Mouse (Mus musculus) cerebellum, adult (tissue): ENCODE measurements around the gene Eppin.
"Not testable (repeated sequence)": the region's sequence is repeated elsewhere in the genome, so short reads cannot be mapped to it uniquely, and the experiment has no call there.

Source experiments
- ATAC-seq: cut with Nextera tagmentation; 2 replicates; pipeline ENCODE4 v1.9.2; 2017; ENCODE audit warnings: mild to moderate bottlenecking, moderate library complexity, mixed read lengths; ENCODE audit not compliant: insufficient number of reproducible peaks, low FRiP score, low TSS enrichment

Gene Eppin

DNA sequence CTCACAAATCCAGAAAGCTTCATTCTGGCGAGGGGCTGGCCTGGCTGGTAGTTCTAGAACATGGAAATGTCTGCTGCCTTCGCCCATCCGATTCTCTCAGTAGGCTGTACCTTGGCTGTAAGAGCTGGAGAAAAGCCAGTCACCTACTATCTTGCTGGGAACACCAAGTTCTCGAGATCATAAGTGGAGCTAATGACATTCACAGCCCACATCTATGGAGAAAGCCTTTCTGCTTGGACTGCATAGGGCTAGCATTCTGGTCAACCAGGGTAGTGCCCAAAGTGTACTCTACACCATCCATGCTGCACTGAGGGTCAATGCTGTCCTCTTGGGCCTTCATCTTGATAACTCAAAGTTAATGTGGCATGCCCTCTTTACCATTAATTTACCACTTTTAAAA, at the start of gene Eppin:
Gene Eppin (minus strand): TSS at position 101 of the 400 bp plus-strand sequence.
- ATAC-seq: no peak

DNA sequence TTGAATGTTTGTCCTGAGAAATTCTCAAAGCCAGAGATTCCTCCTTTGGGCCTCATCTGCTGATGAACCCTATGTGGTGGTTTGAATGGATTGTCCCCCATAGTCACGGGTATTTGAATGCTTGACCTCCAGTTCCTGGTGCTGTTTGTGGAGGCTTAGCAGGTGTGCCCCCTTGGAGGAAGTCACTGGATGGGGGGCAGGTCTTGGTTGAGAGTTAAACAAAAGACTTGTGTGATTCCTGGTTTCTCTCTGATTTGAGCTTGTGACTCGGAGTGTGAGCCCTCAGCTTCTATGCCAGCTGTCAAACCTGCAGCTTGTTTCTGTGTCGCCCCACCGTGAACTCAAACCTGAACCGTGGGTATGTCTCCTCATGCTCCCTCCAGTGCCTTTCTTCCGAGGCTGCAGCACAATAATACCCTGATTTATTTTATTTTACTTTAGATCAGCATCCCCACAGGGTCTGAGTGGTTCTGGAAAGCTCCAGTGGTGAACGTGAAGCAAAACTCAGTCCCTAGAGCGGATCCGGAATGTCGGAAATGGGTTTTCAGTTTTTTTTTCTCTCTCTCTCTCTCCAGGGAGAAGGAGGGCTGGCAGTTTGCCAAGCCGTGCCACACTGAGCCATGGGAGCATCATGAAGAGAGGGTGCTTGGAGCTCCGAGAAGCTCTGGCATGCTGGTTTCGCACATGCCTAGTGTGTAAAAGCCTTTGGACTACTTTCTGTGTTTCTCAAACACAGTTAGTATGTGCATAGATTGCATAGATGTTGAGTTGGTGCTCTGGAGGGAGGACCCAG, 48.7 kb upstream of the Eppin start:
- no peak for ATAC-seq

DNA sequence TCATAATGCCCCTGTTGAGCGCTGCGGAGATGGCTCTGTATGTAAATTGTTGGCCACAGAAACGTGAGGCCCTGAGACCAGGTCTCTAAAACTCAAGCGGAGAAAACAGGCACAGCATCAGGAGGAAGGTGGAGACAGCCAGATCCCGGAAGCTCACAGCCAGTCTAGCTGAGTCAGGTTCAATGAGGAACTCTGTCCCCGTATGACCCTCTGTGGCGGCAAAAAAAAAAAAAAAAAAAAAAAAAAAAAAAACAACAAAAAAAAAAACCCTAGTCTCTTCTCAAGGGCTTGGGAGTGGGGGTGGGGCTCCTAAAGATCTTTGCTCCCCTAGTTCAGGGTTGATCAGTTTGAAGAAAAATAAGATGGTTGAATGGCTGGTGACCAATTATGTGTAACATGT, 47.7 kb upstream of the Eppin start:
- no peak for ATAC-seq

GRCm38 (mm10) chr2:164638696-164639095, 45.3 kb upstream of the Eppin start, which contains the start of gene Wfdc16:
Wfdc16 (minus strand) TSS chr2:164638796.
- ATAC-seq: no peak

- no peak for ATAC-seq
These were observed 41.9 kb upstream of the Eppin start for GRCm38 (mm10) chr2:164635266-164635665.

GRCm38 (mm10) chr2:164621775-164622174, 28.4 kb upstream of the Eppin start:
- no peak for ATAC-seq

- no peak for ATAC-seq
These were observed 25.7 kb upstream of the Eppin start for GRCm38 (mm10) chr2:164619050-164619449.

DNA sequence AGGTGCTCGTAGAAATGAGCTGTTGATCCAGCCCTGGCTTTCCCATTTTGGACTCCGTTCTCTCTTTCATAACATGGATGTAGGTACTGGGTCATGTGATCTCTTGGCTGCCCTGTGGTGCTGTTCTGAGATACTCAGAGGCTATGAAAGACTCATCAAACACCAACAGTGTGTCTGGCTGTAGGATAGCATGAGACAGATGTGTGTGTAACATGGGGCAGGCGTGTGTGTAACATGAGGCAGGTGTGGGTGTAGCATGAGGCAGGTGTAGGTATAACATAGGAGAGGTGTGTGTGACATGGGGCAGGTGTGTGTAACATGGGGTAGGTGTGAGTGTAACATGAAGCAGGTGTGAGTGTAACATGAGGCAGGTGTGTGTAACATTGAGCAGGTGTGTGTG, 22.0 kb upstream of the Eppin start:
- ATAC-seq: no peak

DNA sequence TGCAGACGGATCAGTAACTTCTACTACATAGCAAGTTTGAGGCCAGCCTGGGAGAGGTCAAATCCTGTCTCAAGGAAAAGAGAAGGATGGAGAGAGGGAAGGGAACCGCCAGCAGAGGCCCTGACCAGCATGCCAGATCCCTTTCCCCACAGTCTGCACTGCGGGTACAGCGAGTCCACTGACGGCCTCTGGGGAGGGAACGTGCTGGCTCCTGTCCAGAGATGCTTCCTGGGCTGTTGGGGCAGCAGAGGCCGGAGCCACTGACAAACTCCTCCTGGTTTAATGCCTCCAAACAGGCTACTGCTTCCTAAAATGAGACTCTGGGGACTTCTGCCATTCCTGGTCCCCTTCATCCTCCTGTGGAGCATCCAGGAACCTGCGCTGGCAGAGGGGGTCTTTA, 20.1 kb upstream of the Eppin start, which contains the start of the genes Wfdc6b and Wfdc8:
Gene Wfdc6b (plus strand): TSS at position 52 of the 400 bp plus-strand sequence.
Gene Wfdc8 (minus strand): TSS at position 156 of the 400 bp plus-strand sequence.
- not testable (repeated sequence) for ATAC-seq

GRCm38 (mm10) chr2:164608781-164609180, 15.4 kb upstream of the Eppin start:
- no peak for ATAC-seq

- ATAC-seq: no peak
These were observed 11.0 kb upstream of the Eppin start for GRCm38 (mm10) chr2:164604411-164604810.

- no peak for ATAC-seq
These were observed 10.1 kb upstream of the Eppin start for GRCm38 (mm10) chr2:164603482-164603881.

GRCm38 (mm10) chr2:164600179-164600578, 6.8 kb upstream of the Eppin start:
- no peak for ATAC-seq

GRCm38 (mm10) chr2:164592014-164592413, 1.4 kb downstream of the Eppin start:
- no peak for ATAC-seq

- ATAC-seq: not testable (repeated sequence)
These were observed 8.2 kb downstream of the Eppin start, which contains the start of gene Wfdc6a for GRCm38 (mm10) chr2:164585025-164585725. Wfdc6a (minus strand) TSS chr2:164585447.

GRCm38 (mm10) chr2:164573359-164573758, 20.0 kb downstream of the Eppin start, which contains the start of gene Spint3:
Spint3 (minus strand) TSS chr2:164573459.
- ATAC-seq: not testable (repeated sequence)

DNA sequence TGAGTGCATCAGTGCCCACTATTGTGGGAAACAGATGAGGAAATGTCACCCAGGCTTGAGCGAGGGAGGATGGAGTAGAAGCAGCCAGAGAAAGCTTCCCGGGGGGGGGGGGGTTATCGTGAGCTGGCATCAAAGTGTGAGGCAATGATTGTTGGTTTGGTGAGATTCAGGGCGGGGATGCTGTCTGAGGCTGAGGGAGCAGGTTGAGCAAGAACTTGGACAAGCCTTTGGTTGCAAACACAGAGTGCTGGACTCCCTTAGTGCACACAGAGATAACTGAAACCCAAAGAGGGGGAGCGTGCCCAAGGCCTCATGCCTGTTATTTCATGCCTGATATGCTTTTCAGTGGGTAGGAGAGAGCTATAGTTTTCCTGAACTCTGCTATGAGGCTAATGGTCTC, 25.9 kb downstream of the Eppin start:
- no peak for ATAC-seq

DNA sequence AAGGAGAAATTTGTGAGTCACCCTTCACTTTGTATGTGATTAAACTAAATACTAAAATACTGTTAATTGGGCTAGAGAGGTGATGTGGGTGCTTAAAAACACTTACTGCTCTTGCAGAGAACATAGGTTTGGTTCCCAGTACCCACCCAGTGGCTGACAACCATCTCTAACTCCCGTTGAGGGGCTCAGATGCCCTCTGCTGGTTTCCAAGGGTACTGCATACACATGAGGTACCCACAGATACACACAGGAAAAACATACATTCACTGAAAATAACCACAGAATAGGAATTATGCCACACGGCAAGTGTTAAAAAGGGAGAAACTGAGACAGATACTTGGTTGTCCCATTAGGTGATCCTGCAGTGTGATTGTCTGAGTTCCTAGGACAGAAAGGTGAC, 26.4 kb downstream of the Eppin start:
- no peak for ATAC-seq

DNA sequence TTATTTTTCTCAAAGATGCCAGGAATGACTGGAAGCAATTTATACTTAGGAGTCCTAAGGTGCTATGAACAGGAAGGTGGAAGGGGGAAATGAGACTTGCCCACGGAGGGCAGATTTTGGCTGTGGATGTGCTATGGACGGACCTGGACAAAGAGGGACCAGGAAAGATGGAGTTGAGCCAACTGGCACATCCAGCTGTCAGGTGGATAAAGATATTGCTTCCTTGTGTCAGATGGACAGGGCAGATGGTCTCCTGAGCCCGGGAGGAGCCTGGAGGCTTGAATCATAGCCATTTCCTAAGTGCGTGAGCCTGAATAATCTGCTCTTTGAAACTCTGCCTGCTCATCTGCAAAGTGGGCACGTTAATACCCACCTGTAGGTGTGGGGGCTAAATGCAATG, 29.0 kb downstream of the Eppin start:
- ATAC-seq: no peak

GRCm38 (mm10) chr2:164563339-164564038, 29.9 kb downstream of the Eppin start:
- no peak for ATAC-seq
